Mouse (Mus musculus) thymus, postnatal 10 days (tissue): ENCODE data around the gene Ttll8.

Experiments
- DNase-seq, 2 experiments: peaks; one replicate each; pipeline ENCODE4 v3.0.0; 2021; ENCODE audit warnings: low spot score in 2 of 2

Ttll8 gene

DNA sequence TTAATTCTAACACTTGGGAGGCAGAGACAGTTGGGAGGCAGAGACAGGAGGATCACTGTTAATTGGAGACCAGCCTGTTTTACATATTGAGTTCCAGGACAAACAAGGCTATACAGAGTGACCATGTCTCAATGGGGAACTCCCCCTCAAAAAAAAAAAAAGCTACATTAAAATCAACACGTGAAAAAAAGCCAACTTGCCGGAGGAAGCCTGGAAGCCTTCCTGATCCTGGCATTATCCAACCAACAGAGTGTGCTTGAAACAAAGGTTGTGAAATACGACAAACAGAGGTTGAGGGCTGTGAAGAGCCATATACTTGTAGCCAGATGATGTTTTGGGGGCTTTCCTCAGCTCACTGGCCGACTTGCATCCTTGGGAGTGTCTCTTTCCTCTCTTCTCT lies 71.4 kb downstream of the Ttll8 start:
- DNase-seq = no peak

DNA sequence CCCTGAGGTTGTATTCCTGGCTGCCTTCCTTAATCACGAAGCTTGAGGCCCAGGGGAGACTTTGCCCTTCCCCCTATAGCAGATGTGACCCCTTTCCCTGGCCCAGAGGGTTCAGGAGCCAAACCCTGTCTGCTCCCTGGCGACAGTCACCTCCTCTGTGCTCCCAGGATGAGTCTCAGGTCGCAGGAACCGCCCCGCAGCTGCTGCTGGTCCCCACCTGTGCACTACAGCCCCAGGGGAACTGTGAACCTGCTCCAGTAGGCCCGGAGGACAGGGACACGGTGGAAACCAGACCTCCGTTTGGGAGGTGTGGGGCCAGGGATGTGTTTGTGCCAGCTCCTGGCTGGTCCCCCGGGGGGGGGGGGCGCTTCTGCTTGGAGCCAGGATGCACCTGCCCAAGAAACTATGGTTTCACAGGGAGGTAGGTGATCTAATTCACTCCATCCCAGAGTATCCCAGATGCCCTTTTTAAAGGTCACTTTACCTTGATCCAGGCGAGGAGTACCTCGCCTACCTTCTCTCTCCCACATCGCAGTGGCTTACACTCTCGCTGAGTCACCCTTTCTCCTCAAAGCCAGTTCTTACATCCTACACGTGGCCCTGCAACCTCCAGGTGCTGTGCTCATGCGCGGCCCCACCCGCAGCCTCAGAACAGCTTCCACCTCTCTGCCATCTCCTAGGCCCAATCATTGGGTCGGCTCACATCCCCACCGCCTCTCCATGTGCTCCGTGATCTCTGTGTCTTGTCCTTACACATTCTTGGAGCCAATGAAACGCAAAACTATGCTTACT lies 72.8 kb downstream of the Ttll8 start:
- no peak for DNase-seq

DNA sequence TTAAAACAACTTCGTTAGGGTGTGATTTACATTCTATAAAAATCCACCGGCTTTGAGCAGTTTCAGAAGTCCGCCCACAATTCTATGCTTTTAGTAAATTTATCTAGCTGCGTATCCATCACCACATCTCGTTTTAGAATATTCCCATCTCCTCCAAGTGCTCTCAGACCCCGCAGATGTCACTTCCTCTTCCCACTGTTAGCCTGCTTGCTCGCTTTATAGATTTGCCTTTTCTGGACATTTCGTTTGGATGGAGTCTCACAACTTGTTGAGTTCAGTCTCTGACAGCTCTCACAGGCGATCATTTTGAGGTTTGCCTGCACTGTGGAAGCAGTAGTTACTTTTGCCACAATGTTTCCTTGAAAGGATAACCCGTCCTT lies 77.2 kb downstream of the Ttll8 start:
- DNase-seq = no peak

DNA sequence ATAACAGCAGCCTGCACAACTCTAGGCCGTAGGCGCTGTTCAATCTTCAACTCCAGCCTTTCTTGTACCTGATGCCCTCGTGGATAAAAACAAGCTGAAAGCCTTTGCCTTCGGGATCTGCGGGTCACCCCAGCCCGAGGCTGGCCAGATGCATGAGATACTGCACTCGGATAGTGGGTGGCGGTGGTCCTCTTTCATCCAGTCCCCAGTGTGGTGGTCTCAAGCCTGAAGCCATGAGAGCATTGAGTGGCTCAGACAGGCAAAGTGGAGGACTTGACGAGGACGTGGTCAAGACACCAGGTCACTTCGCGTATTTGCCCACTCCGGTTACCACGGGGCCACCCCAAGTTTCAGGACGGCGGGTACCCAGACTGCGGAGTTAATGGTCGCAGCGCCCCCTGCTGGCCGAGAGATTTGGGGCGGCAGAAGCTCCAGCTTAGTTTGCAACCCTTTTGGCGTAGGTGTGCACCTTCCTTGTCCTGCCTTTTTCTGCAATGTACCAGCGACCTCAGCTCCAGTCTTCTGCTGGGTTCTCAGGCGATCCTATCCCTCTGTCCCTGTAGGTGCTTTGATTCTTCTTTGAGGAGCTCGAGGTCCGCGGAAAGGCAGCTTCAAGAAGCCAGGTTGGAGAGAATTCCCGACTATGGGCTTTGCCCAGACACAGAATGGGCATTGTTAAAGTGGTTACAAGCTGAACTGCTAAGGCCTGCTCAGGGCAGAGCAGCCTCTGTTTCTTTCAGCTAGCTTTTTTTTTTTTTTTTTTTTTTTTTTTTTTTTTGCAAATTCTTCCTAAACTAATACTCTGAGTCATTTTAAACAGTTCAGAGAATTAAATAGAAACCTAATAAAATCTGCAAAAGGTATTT lies 77.8 kb downstream of the Ttll8 start:
- DNase-seq = peak; percentile 55 to 86

DNA sequence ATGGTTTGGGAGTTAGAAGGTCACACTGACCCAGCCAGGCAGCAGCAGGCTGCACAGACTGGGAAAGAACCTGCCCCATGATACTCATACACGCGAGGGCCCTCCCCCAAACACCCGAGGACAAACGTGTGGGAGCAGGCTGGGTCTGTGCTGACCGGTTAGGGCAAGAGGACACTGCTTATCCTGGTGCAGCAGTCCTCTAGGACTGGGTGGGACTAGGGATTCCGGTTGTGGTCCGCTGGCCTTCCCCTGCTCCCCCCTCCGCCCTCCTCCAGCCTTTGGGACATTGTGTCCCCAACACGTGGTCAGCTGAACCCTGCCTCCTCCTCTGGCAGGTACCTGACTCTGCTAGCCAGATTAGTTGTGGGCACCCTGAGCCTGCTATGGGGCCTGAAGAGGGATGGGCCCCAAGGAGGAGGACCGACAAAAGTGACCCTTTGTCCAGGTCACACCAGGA lies 78.6 kb downstream of the Ttll8 start:
- DNase-seq = no peak

DNA sequence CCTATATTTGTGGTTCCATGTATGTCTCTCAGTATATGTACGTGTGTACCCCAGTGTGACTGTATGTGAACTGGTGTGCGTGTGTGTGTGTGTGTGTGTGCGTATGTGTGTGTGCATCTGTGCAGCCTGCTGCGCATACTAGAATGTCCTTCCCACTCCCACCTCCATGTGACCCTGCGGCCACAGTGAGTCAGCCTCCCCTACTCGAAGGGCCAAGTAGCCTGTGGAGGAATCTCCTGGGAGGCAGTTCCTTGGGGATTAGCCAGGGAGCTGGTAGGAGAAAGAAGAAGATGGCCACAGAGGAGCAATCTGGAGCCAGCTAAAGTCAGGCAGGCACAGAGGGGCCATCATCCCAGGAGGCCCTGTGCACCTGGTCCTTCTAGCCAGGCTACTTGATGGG lies 79.7 kb downstream of the Ttll8 start:
- DNase-seq = no peak

DNA sequence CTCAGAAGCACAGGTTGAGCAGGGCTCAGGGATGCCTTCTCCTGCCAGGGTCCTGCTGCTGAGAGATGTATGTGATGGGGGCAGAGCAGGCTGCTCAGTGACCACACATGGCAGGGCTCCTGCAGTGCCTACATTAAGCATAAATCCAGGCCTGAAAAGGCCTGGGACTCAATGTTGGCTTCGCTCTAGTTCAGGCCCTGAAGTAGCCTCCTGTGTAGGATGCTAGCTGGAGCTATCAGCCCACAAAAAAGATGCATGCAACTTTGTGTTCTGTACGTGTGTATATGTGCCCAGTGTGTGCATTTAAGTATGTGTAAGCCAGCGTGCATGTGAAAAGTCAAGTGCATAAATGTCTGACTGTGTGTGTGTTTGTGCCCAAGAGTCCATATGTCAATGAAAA lies 80.2 kb downstream of the Ttll8 start:
- DNase-seq = no peak

DNA sequence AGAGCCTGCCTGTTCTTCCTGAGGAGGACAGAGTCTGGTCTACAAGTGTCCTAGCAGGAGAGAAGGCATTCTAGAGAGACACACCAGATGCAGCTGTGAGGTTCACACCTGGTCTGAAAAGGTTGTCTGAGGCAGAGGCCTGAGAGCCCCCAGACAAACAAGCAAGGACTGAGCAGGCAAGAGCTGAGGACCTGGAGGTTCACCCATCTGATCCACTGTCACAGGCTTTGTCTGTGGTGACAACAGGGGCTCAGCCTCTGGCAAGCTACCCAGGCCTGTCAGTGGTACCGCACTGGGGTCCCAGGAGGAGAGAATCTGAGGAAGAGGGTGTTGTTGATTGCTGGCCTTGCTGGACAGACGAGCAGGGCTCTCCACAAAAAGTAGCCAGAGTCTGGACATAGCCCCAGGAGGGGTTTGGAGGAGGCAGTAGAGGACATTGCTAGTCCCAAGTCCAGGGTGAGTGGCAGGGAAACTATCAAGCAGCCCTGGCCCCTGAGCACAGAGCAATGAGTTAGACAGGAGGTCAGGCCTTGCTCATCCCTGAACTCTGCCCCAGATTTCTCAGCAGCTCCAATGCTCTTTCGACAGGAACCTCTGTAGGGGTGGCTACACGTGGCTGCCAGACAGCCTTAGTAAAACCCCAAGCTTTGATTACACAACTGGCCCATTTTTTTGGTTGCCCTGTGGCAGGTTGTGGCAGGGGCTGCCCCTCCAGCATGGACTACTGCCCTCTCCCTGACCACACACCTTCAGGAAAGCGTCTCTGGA lies 83.6 kb downstream of the Ttll8 start:
- no peak for DNase-seq

DNA sequence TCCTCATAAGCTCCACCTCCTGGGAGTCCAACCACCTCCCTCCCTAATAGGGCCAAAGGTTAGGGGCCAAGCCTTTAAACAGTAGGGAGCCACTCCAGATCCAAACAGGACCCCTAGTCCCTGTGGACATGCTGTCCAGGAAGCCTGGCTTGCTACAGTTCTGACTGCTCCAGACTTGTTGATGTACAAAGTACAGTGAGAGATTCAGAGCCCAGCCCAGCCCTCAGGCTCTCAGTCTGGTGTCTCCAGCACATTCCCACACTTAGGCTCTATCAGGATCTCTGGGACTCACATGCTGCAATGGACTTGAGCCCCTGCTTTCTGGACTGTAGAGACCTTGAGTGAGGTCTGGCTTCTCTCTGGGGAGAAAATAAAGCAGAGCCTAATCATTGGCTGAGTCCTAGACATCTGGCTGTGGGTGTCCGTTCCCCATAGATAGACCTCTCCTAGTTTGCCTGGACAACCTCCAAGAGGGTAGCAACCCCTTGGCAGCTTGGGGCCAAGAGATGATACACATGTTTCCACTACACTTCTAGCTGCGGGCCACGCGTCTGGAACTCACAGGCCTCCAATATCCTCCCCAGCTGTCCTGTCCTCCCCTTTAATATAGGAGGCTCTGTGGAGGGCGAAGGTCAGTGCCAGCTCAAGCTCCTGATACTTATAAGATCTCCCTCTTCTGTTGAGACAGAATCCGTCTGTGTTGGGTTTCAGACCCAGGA lies 86.0 kb downstream of the Ttll8 start:
- no peak for DNase-seq

DNA sequence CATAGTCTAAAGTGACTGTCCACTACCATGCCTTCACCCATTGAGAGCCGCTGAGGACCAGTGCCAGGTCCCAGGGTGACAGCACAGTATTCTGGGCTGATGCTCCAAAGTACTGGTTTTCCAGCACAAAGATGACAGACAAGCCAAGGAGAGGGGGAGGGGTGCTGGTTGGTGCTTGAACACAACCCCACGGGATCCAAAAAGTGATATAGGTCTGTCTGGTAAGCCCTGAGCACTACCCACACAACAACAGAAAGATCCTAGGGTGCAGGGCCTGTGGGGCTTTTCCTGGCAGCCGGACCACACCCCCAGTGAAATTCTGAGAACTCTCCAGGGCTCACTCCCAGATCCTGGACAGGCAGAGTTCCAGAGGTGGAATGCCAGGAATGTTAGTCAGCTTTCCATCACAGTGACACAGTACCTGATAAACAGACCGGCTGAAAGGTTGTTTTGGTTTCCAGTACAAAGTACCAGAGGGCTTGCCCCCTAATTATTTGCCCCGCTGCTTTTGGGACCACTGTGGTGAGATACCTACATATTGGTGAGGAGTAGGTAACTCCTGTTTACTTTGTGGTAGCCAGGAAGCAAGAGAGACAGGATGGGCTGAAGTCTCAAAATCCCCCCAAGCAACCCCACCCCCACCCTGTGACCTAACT lies 86.7 kb downstream of the Ttll8 start:
- DNase-seq = no peak

DNA sequence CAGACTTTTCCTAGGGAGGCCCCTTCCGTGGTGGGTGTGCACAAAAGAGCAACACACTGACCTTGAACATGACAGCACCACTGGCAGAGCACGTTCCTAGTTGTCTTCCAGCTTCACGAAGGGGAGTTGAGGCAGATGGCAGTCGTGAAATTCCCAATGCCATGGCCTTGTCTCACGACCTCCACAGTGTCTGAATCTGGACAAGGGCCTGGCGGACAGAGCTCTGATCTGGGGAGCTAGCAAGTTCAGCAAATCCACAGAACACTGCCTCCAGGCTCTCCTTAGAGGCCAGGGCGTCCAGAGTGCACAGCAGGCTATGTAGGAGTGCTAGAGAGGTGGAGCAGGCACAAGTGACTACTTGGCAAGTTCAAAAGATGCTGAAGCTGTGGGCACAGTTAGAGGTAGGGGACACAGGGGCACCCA lies 87.3 kb downstream of the Ttll8 start:
- no peak for DNase-seq

DNA sequence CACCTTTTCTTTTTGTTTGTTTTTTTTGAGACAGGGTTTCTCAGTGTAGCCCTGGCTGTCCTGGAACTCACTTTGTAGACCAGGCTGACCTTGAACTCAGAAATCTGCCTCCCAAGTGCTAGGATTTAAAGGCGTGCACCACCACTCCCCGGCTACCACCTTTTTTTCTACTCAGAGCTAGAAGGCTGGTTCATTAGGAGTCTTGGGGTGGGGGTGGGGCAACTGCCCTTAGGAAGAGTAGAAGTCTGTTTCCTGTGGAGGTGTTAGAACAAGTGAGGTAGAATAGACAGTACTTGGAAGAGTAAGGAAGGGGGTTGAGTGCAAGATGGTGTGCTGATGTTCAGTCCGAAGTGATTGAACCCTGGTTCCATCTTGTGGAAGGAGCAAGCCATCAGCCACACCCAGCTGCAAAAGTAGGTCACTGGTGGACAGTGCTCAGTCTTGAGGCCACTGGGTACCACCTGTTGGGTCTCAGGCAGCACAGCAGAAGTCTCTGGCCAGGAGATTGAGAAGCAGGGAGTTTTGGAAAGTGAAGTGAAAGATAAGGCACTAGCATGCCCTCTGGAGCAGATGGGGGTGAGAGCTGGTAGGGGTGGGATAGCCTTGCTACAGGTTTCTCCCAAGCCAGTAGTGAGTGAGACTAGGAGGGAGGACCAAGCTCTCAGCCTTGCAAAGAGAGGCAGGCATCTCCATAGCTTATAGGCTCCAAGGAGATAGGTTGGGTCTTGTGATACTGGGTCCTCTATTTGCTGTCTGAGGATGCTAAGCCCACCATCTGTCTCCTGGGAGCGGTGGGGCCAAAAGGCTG lies 88.1 kb downstream of the Ttll8 start:
- no peak for DNase-seq

DNA sequence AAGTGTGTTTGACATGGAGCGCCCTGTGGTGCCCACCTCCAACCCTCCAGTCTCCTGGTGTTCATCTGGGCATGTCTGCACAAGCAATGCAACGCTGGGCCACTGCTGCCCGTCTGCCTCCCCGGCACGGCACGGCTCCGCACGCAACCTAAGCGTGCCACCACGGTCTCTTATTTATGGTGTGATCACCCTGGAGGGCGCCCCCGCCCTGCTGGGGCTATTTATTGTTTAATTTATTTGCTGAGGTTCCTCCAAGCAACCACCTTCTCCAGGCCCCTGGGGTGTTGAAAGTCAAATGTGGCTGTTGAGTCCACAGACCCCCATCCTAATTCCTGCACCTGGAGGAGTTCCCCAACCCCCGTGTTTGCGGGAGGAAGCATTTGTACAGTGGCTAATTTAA lies 89.2 kb downstream of the Ttll8 start:
- no peak for DNase-seq

DNA sequence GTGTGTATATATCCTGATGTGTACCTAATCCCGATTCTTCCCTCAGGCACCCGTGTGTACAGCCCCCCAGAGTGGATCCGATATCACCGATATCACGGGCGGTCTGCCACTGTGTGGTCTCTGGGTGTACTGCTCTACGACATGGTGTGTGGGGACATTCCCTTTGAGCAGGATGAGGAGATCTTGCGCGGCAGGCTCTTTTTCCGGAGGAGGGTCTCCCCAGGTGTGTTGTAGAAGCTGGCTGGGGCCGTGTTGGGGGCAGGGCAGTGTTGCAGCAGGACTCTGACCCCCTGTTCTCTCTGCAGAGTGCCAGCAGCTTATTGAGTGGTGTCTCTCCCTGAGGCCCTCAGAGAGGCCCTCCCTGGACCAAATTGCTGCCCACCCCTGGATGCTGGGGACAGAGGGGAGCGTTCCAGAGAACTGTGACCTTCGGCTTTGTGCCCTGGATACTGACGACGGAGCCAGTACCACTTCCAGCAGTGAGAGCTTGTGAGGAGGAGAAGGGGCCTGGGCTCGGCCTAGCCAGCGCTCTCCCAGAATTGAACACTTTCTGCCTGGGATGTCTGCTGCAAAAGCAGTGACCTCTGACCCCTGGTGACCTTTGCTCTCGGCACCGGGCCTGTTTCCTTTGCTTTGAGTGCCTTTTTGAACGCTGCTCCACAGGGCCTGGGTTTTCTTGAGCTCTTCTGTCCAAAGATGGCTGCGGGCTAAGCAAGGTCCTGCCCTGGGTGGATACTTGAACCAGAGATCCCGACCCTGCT lies 89.8 kb downstream of the Ttll8 start:
- DNase-seq = peak in 1 of 2 experiments; percentile 15

DNA sequence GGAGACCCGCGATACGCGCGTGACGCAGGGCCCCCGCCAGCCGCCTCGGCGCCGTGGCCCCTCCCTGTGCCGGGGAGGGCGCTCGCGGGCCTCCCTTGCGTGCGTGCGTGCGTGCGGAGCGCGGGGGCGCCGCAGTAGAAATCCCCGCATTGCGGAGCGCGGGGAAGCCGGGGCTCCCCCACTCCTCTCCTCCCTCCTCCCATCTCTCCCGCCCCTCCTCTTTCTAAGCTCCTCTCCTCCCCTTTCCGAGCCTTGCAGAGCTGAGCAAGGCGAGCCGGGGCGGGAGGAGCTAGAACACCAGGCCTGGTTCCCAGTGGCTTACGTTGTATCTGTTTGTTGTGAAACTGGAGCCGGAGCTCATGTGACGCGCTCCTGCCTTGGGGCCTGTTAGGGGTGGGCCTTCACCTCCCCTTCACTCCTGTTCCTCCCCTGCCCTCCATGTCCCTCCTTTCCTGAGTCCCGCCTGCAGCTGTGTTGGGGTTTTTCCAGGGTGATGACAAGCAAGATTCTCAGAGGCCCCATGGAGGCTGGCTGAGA lies 90.5 kb downstream of the Ttll8 start:
- DNase-seq = peak; percentile 64 to 68

DNA sequence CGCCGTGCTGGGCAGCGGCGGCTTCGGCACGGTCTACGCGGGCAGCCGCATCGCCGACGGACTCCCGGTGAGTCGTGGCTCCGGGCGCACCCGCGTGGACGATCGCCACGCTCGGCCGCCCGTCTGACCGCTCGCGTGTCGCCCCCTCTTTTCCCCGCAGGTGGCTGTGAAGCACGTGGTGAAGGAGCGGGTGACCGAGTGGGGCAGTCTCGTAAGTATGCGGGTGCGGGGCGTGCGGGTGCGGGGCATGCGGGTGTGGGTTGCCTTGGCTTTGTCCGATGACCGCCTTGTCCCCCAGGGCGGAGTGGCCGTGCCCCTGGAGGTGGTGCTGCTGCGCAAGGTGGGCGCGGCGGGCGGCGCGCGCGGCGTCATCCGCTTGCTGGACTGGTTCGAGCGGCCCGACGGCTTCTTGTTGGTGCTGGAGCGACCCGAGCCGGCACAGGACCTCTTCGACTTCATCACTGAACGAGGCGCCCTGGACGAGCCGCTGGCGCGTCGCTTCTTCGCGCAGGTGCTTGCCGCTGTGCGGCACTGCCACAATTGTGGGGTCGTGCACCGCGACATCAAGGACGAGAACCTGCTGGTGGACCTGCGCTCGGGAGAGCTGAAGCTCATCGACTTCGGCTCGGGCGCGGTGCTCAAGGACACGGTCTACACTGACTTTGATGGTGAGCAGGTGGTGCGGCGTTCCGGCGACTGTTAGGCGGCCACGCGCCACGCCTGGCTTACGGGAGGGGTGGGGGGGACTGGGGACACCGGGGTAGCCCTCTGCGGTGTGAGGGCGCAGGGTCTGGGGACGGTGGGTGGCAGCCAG lies 91.1 kb downstream of the Ttll8 start:
- peak; percentile 37 to 48 for DNase-seq

DNA sequence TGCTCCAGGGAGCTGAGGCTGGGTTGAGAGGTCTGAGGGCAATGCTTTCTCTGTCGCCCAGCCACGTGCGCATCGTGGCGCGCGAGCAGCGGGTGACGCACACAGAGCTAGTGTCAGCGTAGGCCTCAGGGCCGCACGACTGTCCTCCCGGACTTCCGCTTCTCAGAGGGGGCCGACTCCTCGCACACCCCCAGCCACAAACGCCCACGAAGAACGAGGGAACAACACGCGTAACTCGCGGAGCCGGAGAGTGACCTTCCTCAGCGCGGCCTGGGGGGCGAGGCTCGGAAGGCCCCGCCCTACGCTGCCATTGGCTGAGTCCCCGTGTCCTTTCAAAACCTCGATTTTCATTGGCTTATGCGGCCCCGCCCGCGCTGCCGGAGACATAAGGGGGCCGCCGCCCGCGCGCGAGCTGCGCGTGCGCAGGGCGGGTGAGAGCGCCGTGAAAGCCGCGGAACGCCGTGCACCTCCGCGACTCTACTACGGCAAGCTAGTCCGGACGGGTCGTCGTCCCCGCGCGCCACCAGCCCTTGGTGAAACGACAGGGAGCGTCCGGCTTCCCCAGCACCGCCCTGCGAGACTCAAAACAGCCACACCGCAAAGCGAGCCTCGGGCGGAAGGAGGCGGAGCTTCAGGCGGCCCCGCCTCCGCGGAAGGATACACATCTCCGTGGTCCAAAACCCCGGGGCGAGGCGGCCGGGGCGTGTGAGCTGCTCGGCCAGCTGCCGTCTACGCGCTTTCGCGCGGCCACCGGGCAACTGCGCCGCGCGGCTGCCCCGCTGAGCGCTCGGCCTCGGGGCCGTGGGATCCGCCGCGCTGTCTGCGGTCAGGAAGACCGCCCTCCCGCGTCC lies 92.2 kb downstream of the Ttll8 start, which contains the start of gene Pim3:
Gene Pim3 (plus strand): TSS at position 415 of the 851 bp plus-strand sequence.
- peak; percentile 91 to 95 for DNase-seq
